In genomic region chr15:82963090-82963489, GRCm38 (mm10) we compare ENCODE assay signal across 9 mouse cellular contexts. TPM values are rescaled to one million over a fixed set of nuclear protein-coding genes. Genes with fewer than 3 reads are reported as not detected.
DNase-seq lines count a peak whose midpoint lies in the region; ATAC-seq and TF ChIP-seq lines count a peak whose summit lies in the region.
"Had no signal": no experiment of that assay in that cellular context is flagged by ENCODE, and none has a peak within 500 bp of the region (broad histone marks: within the 10 kb centered on the region; RNA-seq: fewer than 3 reads in every experiment).

No protein-coding gene starts in this region.

- intact Hi-C loops in gastrocnemius, postnatal 14 days (cut with DNase I; ENCODE audit: low total_unique reads): no loop called here

- H3K27ac ChIP-seq in lung, embryonic 14.5 days (ENCODE audit: low read depth): peak overlapping the region; percentile 63; the same call in 1 of the 2 replicates
- H3K27ac ChIP-seq in embryonic fibroblast, embryonic 13.5 days (ENCODE audit: insufficient read depth, low read length): no peak overlapping the region
- peak overlapping the region; percentile 79 for H3K27ac ChIP-seq in hindbrain, embryonic 15.5 days (replicated peaks)
- H3K27ac ChIP-seq in neural tube, embryonic 12.5 days: peak overlapping the region; percentile 66; the same call in 1 of the 2 replicates

- H3K4me2 ChIP-seq in lung, embryonic 14.5 days: peak overlapping the region; percentile 83
- peak overlapping the region; percentile 72 for H3K4me2 ChIP-seq in hindbrain, embryonic 15.5 days
- H3K4me2 ChIP-seq in neural tube, embryonic 12.5 days (replicated peaks): peak overlapping the region; percentile 66

- peak overlapping the region; percentile 58 for H3K4me3 ChIP-seq in lung, embryonic 14.5 days (ENCODE audit: low read depth, low read length)
- H3K4me3 ChIP-seq in embryonic fibroblast, embryonic 13.5 days (ENCODE audit: insufficient read depth, low read length): peak overlapping the region; percentile 31
- peak overlapping the region; percentile 61 for H3K4me3 ChIP-seq in hindbrain, embryonic 15.5 days
- peak overlapping the region; percentile 53 for H3K4me3 ChIP-seq in neural tube, embryonic 12.5 days
- H3K4me3 ChIP-seq: myocyte had no signal

- peaks cover 9% of the 10 kb centered on the region; the same call in 1 of the 2 replicates for H3K27me3 ChIP-seq in lung, embryonic 14.5 days (ENCODE audit: insufficient read depth, low read length)
- H3K27me3 ChIP-seq in hindbrain, embryonic 15.5 days: no peaks in the 10 kb centered on the region; the same call in 1 of the 2 replicates
- H3K27me3 ChIP-seq in neural tube, embryonic 12.5 days (replicated peaks): peaks cover 83% of the 10 kb centered on the region

- no peak for DNase-seq in lung, embryonic 14.5 days
- DNase-seq in lung, postnatal 4 days: no peak
- no peak for DNase-seq in layer of hippocampus, adult 18-20 months (ENCODE audit: low spot score in 2 of 2)
- DNase-seq in layer of hippocampus, postnatal 25 days (ENCODE audit: extremely low spot score in 1 of 2, low spot score in 1 of 2): no peak
- DNase-seq in gastrocnemius, postnatal 14 days: no peak

- TF ChIP-seq POLR2A in embryonic fibroblast, embryonic 13.5 days (IDR thresholded peaks at IDR 0.05; ENCODE audit: low read depth, low read length): no peak

- H3K4me1 ChIP-seq in lung, embryonic 14.5 days (ENCODE audit: insufficient read depth): peaks cover 15% of the 10 kb centered on the region; the same call in 1 of the 2 replicates
- no peaks in the 10 kb centered on the region for H3K4me1 ChIP-seq in embryonic fibroblast, embryonic 13.5 days (ENCODE audit: control insufficient read depth, insufficient read depth, low read length)
- H3K4me1 ChIP-seq in hindbrain, embryonic 15.5 days (replicated peaks): peaks cover 72% of the 10 kb centered on the region
- H3K4me1 ChIP-seq in neural tube, embryonic 12.5 days: peaks cover 65% of the 10 kb centered on the region

- 2% methylated on average over 35 of the region's 39 CpGs for WGBS in lung, embryonic 14.5 days
- WGBS in hindbrain, embryonic 15.5 days: 3% methylated on average over 33 of the region's 39 CpGs
- 3% methylated on average over 35 of the region's 39 CpGs for WGBS in neural tube, embryonic 12.5 days

- peak; percentile 17; the same call in 1 of the 2 replicates for ATAC-seq in lung, embryonic 14.5 days (ENCODE audit: insufficient read depth)
- ATAC-seq in hindbrain, embryonic 15.5 days (ENCODE audit: low FRiP score, low read depth): no peak
- ATAC-seq in neural tube, embryonic 12.5 days (ENCODE audit: low FRiP score, low read depth): no peak

- peak overlapping the region; percentile 74 for H3K9ac ChIP-seq in lung, embryonic 14.5 days
- H3K9ac ChIP-seq in hindbrain, embryonic 15.5 days: peak overlapping the region; percentile 57
- H3K9ac ChIP-seq in neural tube, embryonic 12.5 days: peak overlapping the region; percentile 56

- no peak for TF ChIP-seq CTCF in lung, embryonic 14.5 days (IDR thresholded peaks at IDR 0.05; ENCODE audit: low read depth)
- TF ChIP-seq CTCF in embryonic fibroblast, embryonic 13.5 days (IDR thresholded peaks at IDR 0.05; ENCODE audit: borderline replicate concordance, insufficient read depth, low read length): no peak

- no peaks in the 10 kb centered on the region for H3K36me3 ChIP-seq in lung, embryonic 14.5 days (ENCODE audit: insufficient read depth)
- H3K36me3 ChIP-seq in hindbrain, embryonic 15.5 days: no peaks in the 10 kb centered on the region
- no peaks in the 10 kb centered on the region for H3K36me3 ChIP-seq in neural tube, embryonic 12.5 days

- no peaks in the 10 kb centered on the region for H3K9me3 ChIP-seq in lung, embryonic 14.5 days (ENCODE audit: low read depth, low read length)
- H3K9me3 ChIP-seq in hindbrain, embryonic 15.5 days: no peaks in the 10 kb centered on the region
- no peaks in the 10 kb centered on the region for H3K9me3 ChIP-seq in neural tube, embryonic 12.5 days

RNA-seq across cellular contexts. Expression of gene Tcf20, which starts 24.6 kb away (rescaled TPM):
- polyA plus RNA-seq in lung, embryonic 14.5 days (2014; fragmentation: Nextera tagmentation; extraction: Ambion mirVana): 9.9 and 10.9 TPM in 2 replicates
- polyA plus RNA-seq in embryonic fibroblast, embryonic 13.5 days (2011; ENCODE audit: insufficient read length, low read depth, missing spikeins): 53.6 and 56.9 TPM in 2 replicates
- polyA plus RNA-seq in hindbrain, embryonic 15.5 days (2015; fragmentation: Nextera tagmentation; extraction: Ambion mirVana): 10.4 and 11.4 TPM in 2 replicates
- polyA plus RNA-seq in neural tube, embryonic 12.5 days (2016; fragmentation: Nextera tagmentation; extraction: Ambion mirVana): 9.8 and 11.8 TPM in 2 replicates
- 100 to 1,000 TPM; 238 to 241 TPM for total RNA-seq in layer of hippocampus, adult 18-20 months (2021)
- total RNA-seq in layer of hippocampus, postnatal 25 days (2021): 100 to 1,000 TPM; 213 TPM
- 10 to 100 TPM; 21.9 to 26.0 TPM for total RNA-seq in gastrocnemius, postnatal 14 days (2021)
